Mouse (Mus musculus) stomach, postnatal 0 days (tissue): ENCODE measurements around the gene Alox12.

Experiments used
- CTCF ChIP-seq: IDR thresholded peaks from 2 replicates; pipeline ENCODE4 v1.5.1; 2016; ENCODE audit warnings: antibody characterized with exemption, low read depth, mild to moderate bottlenecking, moderate library complexity
- EP300 ChIP-seq: optimal IDR thresholded peaks from 2 replicates; pipeline ENCODE3; 2016; ENCODE audit warnings: antibody characterized with exemption

DNA sequence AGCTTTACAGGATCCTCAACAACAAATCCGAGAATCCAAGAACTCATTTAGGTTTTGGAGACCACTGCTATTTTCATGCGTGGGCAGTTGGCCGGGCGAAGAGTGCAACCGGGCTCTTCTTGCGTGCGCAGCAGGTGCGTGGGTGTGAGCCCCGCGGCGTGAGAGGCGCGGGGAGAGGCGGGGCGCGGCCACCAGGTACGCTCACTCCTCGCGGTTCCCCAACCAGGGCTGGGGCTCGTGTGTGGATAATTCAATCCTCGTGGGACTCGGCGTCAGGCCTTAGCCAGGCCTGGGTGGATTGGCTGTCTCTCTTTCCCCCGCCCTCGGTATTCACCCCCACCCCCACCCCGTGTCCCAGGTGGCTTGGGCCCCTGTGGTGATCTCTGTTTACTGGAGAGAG is 41.4 kb downstream of the Alox12 start:
- TF ChIP-seq CTCF (no peak), EP300 (no peak)
